Mouse (Mus musculus) megakaryocyte, embryonic 14.5 days (primary cell): Measurements from ENCODE around the gene Atrip.

Experiments
- FLI1 ChIP-seq: IDR thresholded peaks from 2 replicates; pipeline ENCODE4 v1.6.1; 2012; ENCODE audit warnings: low read length, inconsistent platforms, mixed read lengths
- GATA1 ChIP-seq: IDR thresholded peaks from 3 replicates; pipeline ENCODE4 v1.6.1; 2012; ENCODE audit warnings: mixed read lengths, low read length, inconsistent platforms, borderline replicate concordance

- no peak for TF ChIP-seq GATA1
- TF ChIP-seq FLI1, result no peak
Observed at GRCm38 (mm10) chr9:109040216-109040615, 33.7 kb downstream of the Atrip start.
